Mouse (Mus musculus) liver, postnatal 0 days (tissue): ENCODE data around the gene Tedc1.

ENCODE experiments used
- CTCF ChIP-seq: sonication (generic); IDR thresholded peaks from 2 replicates; pipeline ENCODE4 v1.5.1; 2016; ENCODE audit warnings: antibody characterized with exemption, low read depth
- EP300 ChIP-seq: IDR thresholded peaks from 2 replicates; pipeline ENCODE4 v1.6.1; 2016; ENCODE audit warnings: antibody characterized with exemption, low read depth, mild to moderate bottlenecking

DNA sequence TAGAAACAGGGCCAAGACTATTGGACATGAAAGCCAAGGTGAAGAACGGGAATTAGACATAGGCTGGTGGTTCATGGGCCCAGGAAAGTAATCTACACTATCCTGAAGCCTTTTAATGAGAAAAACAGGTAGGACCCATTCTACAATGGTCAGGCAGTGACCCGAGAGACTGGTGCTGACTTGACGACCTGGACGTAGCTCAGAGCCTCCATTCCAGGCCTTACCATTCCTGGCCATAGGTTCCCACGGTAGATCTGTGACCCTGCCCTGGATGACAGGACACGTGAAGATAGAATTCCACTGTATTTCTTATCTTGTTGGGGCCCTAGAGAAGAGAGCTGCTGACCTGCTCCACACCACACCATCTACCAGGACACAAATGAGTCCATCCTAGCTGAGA lies 17.9 kb upstream of the Tedc1 start:
- TF ChIP-seq CTCF, result no peak
- TF ChIP-seq EP300, result no peak
